ENCODE assay signal across 18 mouse cellular contexts in the genomic region with DNA sequence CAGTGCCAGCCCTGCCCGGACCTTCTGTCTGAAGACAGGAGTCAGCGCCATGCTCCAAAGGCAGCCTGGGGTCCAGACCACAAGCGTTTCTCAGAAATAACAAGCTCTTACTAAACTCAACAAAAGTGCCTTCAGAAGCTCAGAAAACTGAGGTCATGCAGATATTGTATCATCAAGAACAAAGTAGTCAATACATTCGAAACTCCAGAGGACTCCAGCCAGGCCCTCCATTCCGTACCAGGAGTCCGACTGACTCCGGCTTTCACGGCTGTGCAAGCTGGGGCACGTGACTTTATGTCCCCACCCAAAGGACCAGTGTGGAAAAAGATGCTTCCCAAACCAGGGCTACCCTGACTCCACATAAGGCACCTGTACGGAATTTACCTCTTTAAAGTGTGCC.
A peak's percentile ranks its signal among the peaks of the same experiment; 100 is the strongest.
DNase-seq lines count a peak whose midpoint lies in the region; TF ChIP-seq lines count a peak whose summit lies in the region.
"Had no signal": no experiment of that assay in that cellular context is flagged by ENCODE, and none has a peak within 500 bp of the region (broad histone marks: within the 10 kb centered on the region; RNA-seq: fewer than 3 reads in every experiment).

No protein-coding gene starts in this region.

- 81% methylated on average over 10 of the region's 10 CpGs for WGBS in cerebellum, adult 2 months

- peak overlapping the region; percentile 61 for H3K27ac ChIP-seq in cerebellum, adult 2 months (ENCODE audit: insufficient read depth, low read length)
- peak overlapping the region; percentile 46 for H3K27ac ChIP-seq in gastrocnemius, adult 2 months
- H3K27ac ChIP-seq in left cerebral cortex, adult 2 months = peak overlapping the region; percentile 59
- H3K27ac ChIP-seq: embryonic facial prominence, embryonic 12.5 days; forebrain, embryonic 15.5 days; heart, embryonic 13.5 days; hindbrain, embryonic 15.5 days had no signal

- TF ChIP-seq POLR2A in cerebellum, adult 2 months (IDR thresholded peaks at IDR 0.05; ENCODE audit: borderline replicate concordance, insufficient read depth, low read length) = no peak

- peaks cover 60% of the 10 kb centered on the region for H3K4me1 ChIP-seq in cerebellum, adult 2 months (ENCODE audit: control insufficient read depth, insufficient read depth, low read length)

- H3K27me3 ChIP-seq in cerebellum, adult 2 months (ENCODE audit: control insufficient read depth, insufficient read depth, low read length) = no peaks in the 10 kb centered on the region
- H3K27me3 ChIP-seq: embryonic facial prominence, embryonic 12.5 days; forebrain, embryonic 15.5 days; heart, embryonic 13.5 days; hindbrain, embryonic 15.5 days had no signal

- no peak overlapping the region for H3K4me3 ChIP-seq in cerebellum, adult 2 months (replicated peaks; ENCODE audit: insufficient read depth, low read depth, low read length)
- H3K4me3 ChIP-seq in gastrocnemius, adult 2 months = no peak overlapping the region
- no peak overlapping the region for H3K4me3 ChIP-seq in left cerebral cortex, adult 2 months
- H3K4me3 ChIP-seq: embryonic facial prominence, embryonic 12.5 days; forebrain, embryonic 15.5 days; heart, embryonic 13.5 days; hindbrain, embryonic 15.5 days had no signal

- intact Hi-C loops in gastrocnemius, adult 2 months (cut with DNase I) = no loop called here
- intact Hi-C loops in left cerebral cortex, adult 2 months (cut with DNase I) = no loop called here
- intact Hi-C loops in left cerebral cortex, postnatal 4 days (cut with DNase I) = no loop called here

- TF ChIP-seq CTCF in cerebellum, adult 2 months (IDR thresholded peaks at IDR 0.05; ENCODE audit: borderline replicate concordance, insufficient read depth, low read depth, low read length) = no peak
- TF ChIP-seq CTCF in gastrocnemius, adult 2 months (IDR thresholded peaks at IDR 0.05) = no peak
- no peak for TF ChIP-seq CTCF in left cerebral cortex, adult 2 months (IDR thresholded peaks at IDR 0.05)

- DNase-seq in cerebellum, adult 2 months = no peak
- no peak for DNase-seq in cerebellum, adult 11-12 months
- no peak for DNase-seq in gastrocnemius, adult 2 months
- DNase-seq in gastrocnemius, adult 18-20 months (ENCODE audit: low spot score) = no peak
- no peak for DNase-seq in left cerebral cortex, adult 2 months (ENCODE audit: extremely low spot score in 1 of 2, low spot score in 2 of 2)
- DNase-seq in left cerebral cortex, postnatal 4 days = no peak
- no peak for DNase-seq in testis, postnatal 10 days (ENCODE audit: low spot score)
- DNase-seq: adrenal gland, postnatal 10 days; B cell, adult 2 months; cerebellum, adult 18-20 months; cerebellum, postnatal 14 days; gastrocnemius, postnatal 36 days; heart, adult 11 months; heart, postnatal 36 days had no signal
